Mouse (Mus musculus) lung, postnatal 0 days (tissue): ENCODE results near the gene Gm38394. TPM values are rescaled to one million over a fixed set of nuclear protein-coding genes. Genes with fewer than 3 reads are reported as not detected.
"Not testable (repeated sequence)": the region's sequence is repeated elsewhere in the genome, so short reads cannot be mapped to it uniquely, and the experiment has no call there.

ENCODE experiments used
- ATAC-seq: fragments of 200-750 bp; cut with Nextera tagmentation; 2 replicates; pipeline ENCODE4 v1.8.0; 2017; ENCODE audit warnings: moderate library complexity
- DNase-seq: peaks from one replicate; pipeline ENCODE4 v3.0.0-alpha.2; 2016; ENCODE audit warnings: low spot score
- H3K27ac ChIP-seq: fragments of 300-500 bp; sonication (generic); 2 replicates; pipeline ENCODE4 v1.5.1; 2014; ENCODE audit warnings: antibody characterized with exemption, mild to moderate bottlenecking, low read length, mixed read lengths
- H3K27me3 ChIP-seq: fragments of 300-500 bp; sonication (generic); replicated peaks from 2 replicates; pipeline ENCODE4 v1.6.1; 2014; ENCODE audit warnings: low read length, mixed read lengths; ENCODE audit not compliant: insufficient read depth
- H3K36me3 ChIP-seq: fragments of 300-500 bp; sonication (generic); 2 replicates; pipeline ENCODE4 v1.6.1; 2014; ENCODE audit warnings: low read length, mixed read lengths; ENCODE audit not compliant: insufficient read depth
- H3K4me1 ChIP-seq: fragments of 300-500 bp; sonication (generic); 2 replicates; pipeline ENCODE4 v1.6.1; 2014; ENCODE audit warnings: antibody characterized with exemption, low read depth, low read length, mixed read lengths; ENCODE audit not compliant: insufficient read depth
- H3K4me2 ChIP-seq: fragments of 300-500 bp; sonication (generic); replicated peaks from 2 replicates; pipeline ENCODE4 v1.6.1; 2014; ENCODE audit warnings: low read depth, mild to moderate bottlenecking, low read length, moderate library complexity, mixed read lengths
- H3K4me3 ChIP-seq: fragments of 300-500 bp; sonication (generic); 2 replicates; pipeline ENCODE4 v1.5.1; 2014; ENCODE audit warnings: low read depth, low read length
- H3K9ac ChIP-seq: fragments of 300-500 bp; sonication (generic); replicated peaks from 2 replicates; pipeline ENCODE4 v1.6.1; 2014; ENCODE audit warnings: low read depth, mild to moderate bottlenecking
- H3K9me3 ChIP-seq: fragments of 300-500 bp; sonication (generic); 2 replicates; pipeline ENCODE4 v1.6.1; 2016; ENCODE audit warnings: low read length, mixed read lengths
- CTCF ChIP-seq: IDR thresholded peaks from 2 replicates; pipeline ENCODE4 v1.5.1; 2016; ENCODE audit warnings: antibody characterized with exemption, mild to moderate bottlenecking
- EP300 ChIP-seq: IDR thresholded peaks from 2 replicates; pipeline ENCODE4 v1.6.1; 2016; ENCODE audit warnings: antibody characterized with exemption, mild to moderate bottlenecking, control low read depth
- WGBS: fragments of 180-500 bp; shearing (Covaris S2); extraction: QIAGEN DNeasy Blood & Tissue Kit; methylation state at CpG from one replicate; pipeline ENCODE4 v1.1.7; 2014; 5-methylcytosine and 5-hydroxymethylcytosine counted together
- polyA plus RNA-seq: library from polyadenylated mRNA; unstranded; fragments of >200 nt; fragmentation: Nextera tagmentation; extraction: Ambion mirVana; gene quantifications from 2 replicates; pipeline ENCODE4 v1.2.1, GENCODE M21; 2015

Gm38394 gene
- 3.8 and 4.0 TPM in 2 replicates for polyA plus RNA-seq

- ATAC-seq (peak; percentile 98), DNase-seq (peak; percentile 98)
- TF ChIP-seq CTCF (no peak), EP300 (peak; percentile 60)
- Histone ChIP-seq H3K27me3 (no peaks in the 10 kb centered on the region), H3K9ac (peak within 1 kb of the TSS; percentile 87), H3K9me3 (no peaks in the 10 kb centered on the region), H3K4me2 (peak within 1 kb of the TSS; percentile 78), H3K4me3 (peak within 1 kb of the TSS; percentile 78), H3K36me3 (no peaks in the 10 kb centered on the region), H3K27ac (peak within 1 kb of the TSS; percentile 95), H3K4me1 (peaks cover 7% of the 10 kb centered on the region; the same call in 1 of the 2 replicates)
- 2% methylated on average over 26 of the region's 26 CpGs for WGBS
Observed at GRCm38 (mm10) chr1:133661203-133661933, at the start of gene Gm38394. TSS of gene Gm38394 (minus strand) at chr1:133661318.

GRCm38 (mm10) chr1:133710895-133711294 is 49.8 kb upstream of the Gm38394 start:
- H3K27ac ChIP-seq, result no peak overlapping the region
- no peaks in the 10 kb centered on the region for H3K4me1 ChIP-seq
- no peak overlapping the region for H3K4me3 ChIP-seq
- ATAC-seq (no peak), DNase-seq (no peak)
- TF ChIP-seq CTCF (no peak), EP300 (no peak)
- WGBS, result 73% methylated on average over 5 of the region's 6 CpGs
- no peak overlapping the region for H3K4me2 ChIP-seq
- H3K36me3 ChIP-seq, result no peaks in the 10 kb centered on the region
- no peaks in the 10 kb centered on the region for H3K9me3 ChIP-seq
- no peaks in the 10 kb centered on the region for H3K27me3 ChIP-seq
- no peak overlapping the region for H3K9ac ChIP-seq

DNA sequence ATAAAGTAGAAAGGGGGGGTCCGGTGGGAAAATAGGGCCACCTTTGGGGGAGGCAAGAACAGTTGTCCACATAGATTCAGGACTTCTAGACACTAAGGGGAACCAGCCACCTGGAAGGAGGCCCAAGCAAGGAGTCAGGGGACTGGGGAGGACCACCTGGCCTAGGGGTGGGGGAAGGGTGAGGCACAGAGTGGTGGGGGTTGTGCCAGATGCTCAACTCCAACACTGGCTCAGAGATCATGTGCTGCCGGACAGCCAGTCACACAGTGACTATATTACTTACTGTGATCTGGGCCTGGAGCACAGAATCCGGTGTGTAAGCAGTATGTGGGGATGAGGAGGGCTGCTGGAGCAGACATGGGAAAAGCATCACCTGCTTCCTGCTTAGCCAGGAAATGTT is 48.2 kb upstream of the Gm38394 start:
- DNase-seq (no peak), ATAC-seq (no peak)
- H3K4me2 ChIP-seq, result no peak overlapping the region
- TF ChIP-seq EP300, result no peak
- no peak for TF ChIP-seq CTCF
- H3K4me1 ChIP-seq, result no peaks in the 10 kb centered on the region
- H3K4me3 ChIP-seq, result no peak overlapping the region
- WGBS, result 74% methylated on average over 3 of the region's 3 CpGs
- no peak overlapping the region for H3K9ac ChIP-seq
- no peaks in the 10 kb centered on the region for H3K36me3 ChIP-seq
- H3K27ac ChIP-seq, result no peak overlapping the region
- H3K27me3 ChIP-seq, result no peaks in the 10 kb centered on the region
- no peaks in the 10 kb centered on the region for H3K9me3 ChIP-seq

- H3K4me3 ChIP-seq, H3K27me3 ChIP-seq, H3K36me3 ChIP-seq, H3K4me1 ChIP-seq, H3K9ac ChIP-seq, H3K27ac ChIP-seq, H3K9me3 ChIP-seq, ATAC-seq, DNase-seq, H3K4me2 ChIP-seq: not testable (repeated sequence)
- TF ChIP-seq CTCF, result peak; percentile 61
- WGBS, result 15% methylated on average over 2 of the region's 2 CpGs
Observed at GRCm38 (mm10) chr1:133701824-133702223, 40.7 kb upstream of the Gm38394 start.

GRCm38 (mm10) chr1:133697935-133698620 is 37.0 kb upstream of the Gm38394 start:
- DNase-seq (no peak), ATAC-seq (no peak)
- TF ChIP-seq CTCF, result no peak
- no peak for TF ChIP-seq EP300
- Histone ChIP-seq H3K36me3 (no peaks in the 10 kb centered on the region), H3K9ac (no peak overlapping the region), H3K4me1 (peaks cover 23% of the 10 kb centered on the region), H3K27me3 (no peaks in the 10 kb centered on the region), H3K27ac (no peak overlapping the region), H3K9me3 (no peaks in the 10 kb centered on the region), H3K4me2 (no peak overlapping the region), H3K4me3 (no peak overlapping the region)
- WGBS, result 92% methylated on average over 12 of the region's 12 CpGs

GRCm38 (mm10) chr1:133695901-133696300 is 34.8 kb upstream of the Gm38394 start:
- no peak overlapping the region for H3K4me3 ChIP-seq
- H3K9ac ChIP-seq, result no peak overlapping the region
- peaks cover 23% of the 10 kb centered on the region for H3K4me1 ChIP-seq
- H3K36me3 ChIP-seq, result no peaks in the 10 kb centered on the region
- no peak overlapping the region for H3K4me2 ChIP-seq
- H3K27ac ChIP-seq, result peak overlapping the region; percentile 82
- WGBS, result 16% methylated on average over 7 of the region's 7 CpGs
- DNase-seq (peak; percentile 92), ATAC-seq (peak; percentile 88)
- H3K9me3 ChIP-seq, result no peaks in the 10 kb centered on the region
- TF ChIP-seq EP300, result peak; percentile 93
- no peak for TF ChIP-seq CTCF
- H3K27me3 ChIP-seq, result no peaks in the 10 kb centered on the region
